Mouse (Mus musculus): Measurements from ENCODE around the gene Rmnd1. TPM values are rescaled to one million over a fixed set of nuclear protein-coding genes. Genes with fewer than 3 reads are reported as not detected.
A peak's percentile ranks its signal among the peaks of the same experiment; 100 is the strongest.
"Not testable (repeated sequence)": the region's sequence is repeated elsewhere in the genome, so short reads cannot be mapped to it uniquely, and the experiment has no call there.

Gene Rmnd1
- polyA plus RNA-seq, 1 experiment from 2014 or later, result 46.3 TPM

- DNase-seq, result no peak
- Histone ChIP-seq H3K27me3 (ENCODE audit: insufficient read depth, low read length) (no peaks in the 10 kb centered on the region), H3K4me3 (ENCODE audit: low read depth, low read length) (no peak overlapping the region), H3K9ac (no peak overlapping the region), H3K27ac (ENCODE audit: low read depth) (no peak overlapping the region), H3K4me2 (no peak overlapping the region), H3K4me1 (ENCODE audit: insufficient read depth) (no peaks in the 10 kb centered on the region), H3K9me3 (ENCODE audit: low read depth, low read length) (no peaks in the 10 kb centered on the region), H3K36me3 (ENCODE audit: insufficient read depth) (no peaks in the 10 kb centered on the region)
- ATAC-seq (ENCODE audit: insufficient read depth), result no peak
- 57% methylated on average over 7 of the region's 7 CpGs for WGBS
- no peak for TF ChIP-seq CTCF (IDR thresholded peaks at IDR 0.05; ENCODE audit: low read depth)
These were observed 33.6 kb upstream of the Rmnd1 start for GRCm38 (mm10) chr10:4465799-4466198.

GRCm38 (mm10) chr10:4460201-4460600 is 28.0 kb upstream of the Rmnd1 start:
- no peak overlapping the region for H3K9ac ChIP-seq
- H3K4me1 ChIP-seq (ENCODE audit: insufficient read depth), result no peaks in the 10 kb centered on the region
- no peaks in the 10 kb centered on the region for H3K9me3 ChIP-seq (ENCODE audit: low read depth, low read length)
- TF ChIP-seq CTCF (IDR thresholded peaks at IDR 0.05; ENCODE audit: low read depth), result no peak
- no peak overlapping the region for H3K4me2 ChIP-seq
- H3K4me3 ChIP-seq (ENCODE audit: low read depth, low read length), result no peak overlapping the region
- DNase-seq (no peak), ATAC-seq (ENCODE audit: insufficient read depth) (no peak; the same call in 1 of the 2 replicates)
- no peak overlapping the region for H3K27ac ChIP-seq (ENCODE audit: low read depth)
- 94% methylated on average over 2 of the region's 2 CpGs for WGBS
- H3K27me3 ChIP-seq (ENCODE audit: insufficient read depth, low read length), result no peaks in the 10 kb centered on the region
- peaks cover 6% of the 10 kb centered on the region; the same call in 1 of the 2 replicates for H3K36me3 ChIP-seq (ENCODE audit: insufficient read depth)

- Histone ChIP-seq H3K4me1 (ENCODE audit: insufficient read depth) (no peaks in the 10 kb centered on the region), H3K4me2 (no peak overlapping the region), H3K9me3 (ENCODE audit: low read depth, low read length) (no peaks in the 10 kb centered on the region), H3K27ac (ENCODE audit: low read depth) (no peak overlapping the region), H3K27me3 (ENCODE audit: insufficient read depth, low read length) (no peaks in the 10 kb centered on the region), H3K4me3 (ENCODE audit: low read depth, low read length) (no peak overlapping the region), H3K36me3 (ENCODE audit: insufficient read depth) (peaks cover 27% of the 10 kb centered on the region), H3K9ac (no peak overlapping the region)
- ATAC-seq (ENCODE audit: insufficient read depth), result peak; percentile 28; the same call in 1 of the 2 replicates
- WGBS, result 68% methylated on average over 4 of the region's 4 CpGs
- no peak for TF ChIP-seq CTCF (IDR thresholded peaks at IDR 0.05; ENCODE audit: low read depth)
- DNase-seq, result no peak
These were observed 24.2 kb upstream of the Rmnd1 start for GRCm38 (mm10) chr10:4456409-4456808.

GRCm38 (mm10) chr10:4435416-4435815 is 3.2 kb upstream of the Rmnd1 start:
- Histone ChIP-seq H3K4me1 (ENCODE audit: insufficient read depth) (no peaks in the 10 kb centered on the region), H3K9me3 (ENCODE audit: low read depth, low read length) (no peaks in the 10 kb centered on the region), H3K9ac (no peak overlapping the region), H3K4me3 (ENCODE audit: low read depth, low read length) (no peak overlapping the region), H3K27ac (ENCODE audit: low read depth) (no peak overlapping the region), H3K36me3 (ENCODE audit: insufficient read depth) (peaks cover 31% of the 10 kb centered on the region), H3K27me3 (ENCODE audit: insufficient read depth, low read length) (no peaks in the 10 kb centered on the region), H3K4me2 (no peak overlapping the region)
- WGBS, result 81% methylated on average over 3 of the region's 3 CpGs
- ATAC-seq (ENCODE audit: insufficient read depth), result no peak
- no peak for TF ChIP-seq CTCF (IDR thresholded peaks at IDR 0.05; ENCODE audit: low read depth)
- DNase-seq, result no peak

- H3K36me3 ChIP-seq (ENCODE audit: insufficient read depth), result peaks cover 18% of the 10 kb centered on the region; the same call in 1 of the 2 replicates
- WGBS, result 80% methylated on average over 2 of the region's 2 CpGs
- H3K27ac ChIP-seq (ENCODE audit: low read depth); ATAC-seq (ENCODE audit: insufficient read depth); H3K27me3 ChIP-seq (ENCODE audit: insufficient read depth, low read length); H3K4me1 ChIP-seq (ENCODE audit: insufficient read depth); DNase-seq; H3K9me3 ChIP-seq (ENCODE audit: low read depth, low read length); H3K9ac ChIP-seq: not testable (repeated sequence)
- peak overlapping the region; percentile 66 for H3K4me2 ChIP-seq
- H3K4me3 ChIP-seq (ENCODE audit: low read depth, low read length), result peak overlapping the region; percentile 73
These were observed 1.7 kb upstream of the Rmnd1 start for GRCm38 (mm10) chr10:4433871-4434270.

GRCm38 (mm10) chr10:4432996-4433755 is 988 bp upstream of the Rmnd1 start:
- no peak for ATAC-seq (ENCODE audit: insufficient read depth)

GRCm38 (mm10) chr10:4431746-4432122 is 454 bp downstream of the Rmnd1 start:
- no peaks in the 10 kb centered on the region for H3K9me3 ChIP-seq (ENCODE audit: low read depth, low read length)
- WGBS, result 11% methylated on average over 5 of the region's 5 CpGs
- peaks cover 18% of the 10 kb centered on the region for H3K36me3 ChIP-seq (ENCODE audit: insufficient read depth)
- H3K4me3 ChIP-seq (ENCODE audit: low read depth, low read length), result peak overlapping the region; percentile 73
- DNase-seq (no peak), ATAC-seq (ENCODE audit: insufficient read depth) (peak; percentile 28)
- H3K4me1 ChIP-seq (ENCODE audit: insufficient read depth), result no peaks in the 10 kb centered on the region
- peak overlapping the region; percentile 68 for H3K9ac ChIP-seq
- no peaks in the 10 kb centered on the region for H3K27me3 ChIP-seq (ENCODE audit: insufficient read depth, low read length)
- no peak for TF ChIP-seq CTCF (IDR thresholded peaks at IDR 0.05; ENCODE audit: low read depth)
- H3K4me2 ChIP-seq, result peak overlapping the region; percentile 71
- peak overlapping the region; percentile 62; the same call in 1 of the 2 replicates for H3K27ac ChIP-seq (ENCODE audit: low read depth)

More at GRCm38 (mm10) chr10:4432996-4433755, 988 bp upstream of the Rmnd1 start:
- Histone ChIP-seq H3K9ac (peak overlapping the region; percentile 80), H3K27me3 (ENCODE audit: insufficient read depth, low read length) (no peaks in the 10 kb centered on the region), H3K27ac (ENCODE audit: low read depth) (peak overlapping the region; percentile 94), H3K9me3 (ENCODE audit: low read depth, low read length) (no peaks in the 10 kb centered on the region), H3K36me3 (ENCODE audit: insufficient read depth) (peaks cover 18% of the 10 kb centered on the region; the same call in 1 of the 2 replicates), H3K4me2 (peak overlapping the region; percentile 66), H3K4me3 (ENCODE audit: low read depth, low read length) (peak overlapping the region; percentile 73), H3K4me1 (ENCODE audit: insufficient read depth) (no peaks in the 10 kb centered on the region)
- TF ChIP-seq CTCF (IDR thresholded peaks at IDR 0.05; ENCODE audit: low read depth), result peak; percentile 52
- 7% methylated on average over 19 of the region's 19 CpGs for WGBS
- DNase-seq, result peak; percentile 74
